Mouse (Mus musculus): ENCODE measurements at regions not wholly inside any gene's neighbourhood (a gene's known extent, or its start where the extent isn't known, plus 50 kb on each side); places are given as distances from the start of the nearest gene placed in this dataset.

DNA sequence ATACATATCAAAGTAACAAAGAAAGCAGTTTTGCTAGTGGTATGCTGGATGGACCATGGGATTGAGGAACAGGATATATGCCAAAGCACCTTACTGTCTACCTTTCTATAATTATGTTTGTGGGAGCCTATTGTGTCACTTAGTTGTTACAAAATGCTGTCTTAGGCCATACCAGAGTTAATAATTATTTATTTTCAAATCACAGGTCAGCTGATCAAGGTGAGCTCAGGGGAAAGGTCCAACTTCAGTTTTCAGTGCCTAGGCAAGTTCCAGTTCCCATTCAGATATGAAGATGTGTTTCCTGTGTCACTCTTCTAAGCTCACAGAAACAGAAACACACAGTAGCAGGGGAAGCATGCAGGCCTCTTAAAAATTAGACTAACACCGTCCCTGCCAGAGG lies 75.5 kb upstream of the Ell2 start:
- no peak for DNase-seq (ENCODE audit: extremely low read depth, low read depth, low spot score)

GRCm38 (mm10) chr13:75647513-75647912 lies 59.0 kb upstream of the Ell2 start:
- no peak for DNase-seq (ENCODE audit: extremely low read depth, low read depth, low spot score)

GRCm38 (mm10) chr13:75651941-75652340 lies 54.6 kb upstream of the Ell2 start:
- DNase-seq (ENCODE audit: extremely low read depth, low read depth, low spot score), result no peak

DNA sequence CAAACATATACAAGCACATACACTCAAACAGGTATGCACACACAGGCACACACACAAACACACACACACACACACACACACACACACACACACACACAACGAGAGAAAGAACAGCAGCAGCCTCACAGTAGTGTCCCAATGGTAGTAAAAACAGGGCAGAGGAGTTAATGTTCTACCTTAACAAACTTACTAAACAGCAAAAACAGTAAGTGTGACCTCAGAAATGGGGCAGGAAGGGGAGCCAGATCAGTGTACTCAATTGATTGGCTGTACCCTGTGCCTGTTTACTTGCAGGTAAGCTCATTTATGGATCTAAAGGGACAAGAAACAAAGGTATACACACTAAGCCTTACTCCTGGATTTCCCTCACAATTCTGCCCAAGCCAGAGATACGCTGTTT lies 53.6 kb upstream of the Ell2 start:
- no peak for DNase-seq (ENCODE audit: extremely low read depth, low read depth, low spot score)

Measured in fat pad, adult 2 months (tissue).